Mouse (Mus musculus) G1E (cell line): ENCODE data around the gene Chd4. TPM values are rescaled to one million over a fixed set of nuclear protein-coding genes. Genes with fewer than 3 reads are reported as not detected.

Experiments used
- ATAC-seq: 2 replicates; pipeline ENCODE4 v1.8.0; 2016; ENCODE audit warnings: mild to moderate bottlenecking; ENCODE audit not compliant: insufficient number of reproducible peaks, poor library complexity, low FRiP score, severe bottlenecking; ENCODE audit errors: extremely low read depth
- DNase-seq: peaks from one replicate; pipeline ENCODE4 v3.0.0; 2012; ENCODE audit warnings: low spot score
- H3K27me3 ChIP-seq: 2 replicates; pipeline ENCODE4 v1.6.1; 2012; ENCODE audit warnings: mild to moderate bottlenecking, low read length, inconsistent platforms; ENCODE audit not compliant: insufficient read depth
- H3K36me3 ChIP-seq: replicated peaks from 2 replicates; pipeline ENCODE3; 2012; ENCODE audit warnings: mild to moderate bottlenecking, inconsistent platforms
- H3K4me1 ChIP-seq: 2 replicates; pipeline ENCODE4 v1.6.1; 2012; ENCODE audit warnings: low read depth, low read length, inconsistent platforms, mixed read lengths; ENCODE audit not compliant: insufficient read depth
- H3K4me3 ChIP-seq: 2 replicates; pipeline ENCODE4 v1.5.1; 2012; ENCODE audit warnings: low read depth, mild to moderate bottlenecking, inconsistent platforms, low read length, moderate library complexity, mixed read lengths
- H3K9me3 ChIP-seq: replicated peaks from 2 replicates; pipeline ENCODE4 v1.6.1; 2012; ENCODE audit warnings: inconsistent platforms
- CTCF ChIP-seq: IDR thresholded peaks from 2 replicates; pipeline ENCODE4 v1.5.1; 2012; ENCODE audit warnings: low read depth, low read length, inconsistent platforms, mixed read lengths
- GATA1 ChIP-seq: IDR thresholded peaks from 2 replicates; pipeline ENCODE4 v1.6.1; 2012; ENCODE audit warnings: borderline replicate concordance, low read length, inconsistent platforms, mixed read lengths
- GATA2 ChIP-seq: IDR thresholded peaks from 2 replicates; pipeline ENCODE4 v1.6.1; 2012; ENCODE audit warnings: low read depth, low read length, inconsistent platforms, borderline replicate concordance
- POLR2AphosphoS5 ChIP-seq: IDR thresholded peaks from 2 replicates; pipeline ENCODE4 v1.6.1; 2012; ENCODE audit warnings: low read depth, low read length, inconsistent platforms; ENCODE audit not compliant: insufficient replicate concordance
- TAL1 ChIP-seq: conservative IDR thresholded peaks from 2 replicates; pipeline ENCODE4 v1.6.1; 2012; ENCODE audit warnings: low read depth, low read length, inconsistent platforms, mixed read lengths
- polyA plus RNA-seq: library from polyadenylated mRNA; stranded (reverse); fragments of >175 nt; gene quantifications from 2 replicates; pipeline ENCODE4 v1.2.3, GENCODE M21; 2012
- total RNA-seq, 2 experiments: library from RNA; stranded (forward) in 1 of 2; stranded (reverse) in 1 of 2; fragments of 200-1000 nt in 1 of 2; fragments of >200 nt in 1 of 2; fragmentation: Nextera tagmentation in 1 of 2; gene quantifications; 2 replicates each; pipeline ENCODE4 v1.2.3; 2014 to 2017

Chd4 gene
- total and polyA plus RNA-seq, 3 experiments = 219 to 362 (median 241) TPM

DNA sequence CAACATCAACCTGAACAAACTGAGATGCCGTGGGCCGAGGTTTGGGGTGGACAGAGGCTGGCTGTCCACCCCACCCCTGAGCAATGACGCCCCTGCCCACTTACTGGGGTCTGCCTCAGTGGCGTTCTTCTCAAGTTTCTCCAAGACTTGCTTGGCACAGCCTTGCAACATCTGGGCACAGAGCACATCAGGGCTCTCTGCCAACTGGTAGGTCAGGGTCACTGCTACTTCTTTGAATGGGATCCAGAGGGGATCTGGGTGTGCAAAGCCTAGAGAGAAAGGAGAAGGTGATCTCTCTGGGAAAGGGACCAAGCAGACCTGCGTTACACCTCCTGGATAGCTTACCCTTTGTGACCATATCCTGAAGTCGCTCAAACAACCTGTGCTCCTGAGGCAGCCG, 77.5 kb downstream of the Chd4 start:
- TF ChIP-seq POLR2AphosphoS5 = no peak
- H3K4me3 ChIP-seq = no peak overlapping the region
- no peaks in the 10 kb centered on the region for H3K9me3 ChIP-seq
- H3K27me3 ChIP-seq = no peaks in the 10 kb centered on the region
- DNase-seq (no peak), ATAC-seq (no peak)
- peaks cover 100% of the 10 kb centered on the region for H3K36me3 ChIP-seq
- peaks cover 31% of the 10 kb centered on the region for H3K4me1 ChIP-seq

DNA sequence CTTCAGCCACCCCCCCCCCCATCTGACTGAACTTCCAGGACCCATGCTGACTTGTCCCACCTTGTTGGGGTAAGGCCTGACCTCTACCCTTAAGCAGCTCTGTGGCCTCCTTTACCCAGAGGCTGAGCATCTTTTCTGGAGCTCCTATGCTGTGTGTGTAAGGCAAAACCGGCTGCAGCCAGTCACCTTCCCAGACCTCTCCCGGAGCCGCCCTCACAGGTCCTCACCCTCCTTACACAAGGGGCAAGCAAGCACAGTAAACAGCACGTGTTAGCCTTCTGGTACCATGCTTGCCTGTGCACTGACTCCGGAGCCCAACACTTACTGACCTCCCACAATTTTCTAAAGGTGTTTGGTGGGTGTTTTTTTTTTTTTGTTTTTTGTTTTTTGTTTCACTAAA, 79.7 kb downstream of the Chd4 start:
- ATAC-seq = no peak
- H3K36me3 ChIP-seq = peaks cover 97% of the 10 kb centered on the region
- peaks cover 12% of the 10 kb centered on the region for H3K4me1 ChIP-seq
- H3K27me3 ChIP-seq = no peaks in the 10 kb centered on the region
- no peak for DNase-seq
- TF ChIP-seq GATA1 (no peak), POLR2AphosphoS5 (no peak), GATA2 (no peak)
- H3K9me3 ChIP-seq = no peaks in the 10 kb centered on the region
- H3K4me3 ChIP-seq = no peak overlapping the region

DNA sequence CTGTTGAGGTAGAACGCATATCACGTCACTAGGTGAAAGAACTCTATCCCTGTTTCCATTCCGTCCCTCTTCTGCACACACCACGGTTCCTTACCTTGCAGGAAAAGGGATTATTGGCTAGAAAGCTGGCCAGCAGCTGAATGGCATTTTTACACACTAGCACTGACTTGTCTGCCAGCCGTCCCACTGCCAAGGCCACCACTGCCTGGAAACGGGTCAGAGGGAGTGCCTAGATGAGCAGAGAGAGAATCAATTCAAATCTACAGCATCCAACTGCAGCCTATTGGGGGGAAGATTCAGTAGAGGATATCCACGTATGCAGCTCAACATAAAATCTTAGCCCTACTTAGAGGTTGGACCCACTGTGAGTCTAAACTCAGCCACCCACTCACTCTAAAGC, 83.8 kb downstream of the Chd4 start:
- Histone ChIP-seq H3K4me1 (no peaks in the 10 kb centered on the region), H3K9me3 (no peaks in the 10 kb centered on the region), H3K27me3 (no peaks in the 10 kb centered on the region), H3K4me3 (no peak overlapping the region), H3K36me3 (peaks cover 96% of the 10 kb centered on the region)
- TF ChIP-seq TAL1 (no peak), GATA2 (no peak), POLR2AphosphoS5 (no peak), GATA1 (no peak), CTCF (no peak)
- DNase-seq = no peak
- ATAC-seq = no peak

Other genes starting within 250 kb of the Chd4 start
Only the 20 nearest of the 23 such genes appear.
- not detected in 2 replicates for gene Cd4, start 207.8 kb upstream of the Chd4 start, total RNA-seq (2014; fragmentation: Nextera tagmentation)
- gene Cd4, start 207.8 kb upstream of the Chd4 start, total RNA-seq (2017) = 0.33 and 1.7 TPM in 2 replicates
- gene Cd4, start 207.8 kb upstream of the Chd4 start, polyA plus RNA-seq = not detected in 2 replicates
- 0.68 TPM in 1 of 2 replicates, not detected in the other for gene Lag3, start 184.3 kb upstream of the Chd4 start, total RNA-seq (2014; fragmentation: Nextera tagmentation)
- gene Lag3, start 184.3 kb upstream of the Chd4 start, total RNA-seq (2017) = 0.12 TPM in 1 of 2 replicates, not detected in the other
- gene Lag3, start 184.3 kb upstream of the Chd4 start, polyA plus RNA-seq = not detected in 2 replicates
- gene Ptms, start 175.9 kb upstream of the Chd4 start, total RNA-seq (2014; fragmentation: Nextera tagmentation) = 5.6 and 6.3 TPM in 2 replicates
- 84.9 and 86.4 TPM in 2 replicates for gene Ptms, start 175.9 kb upstream of the Chd4 start, total RNA-seq (2017)
- gene Ptms, start 175.9 kb upstream of the Chd4 start, polyA plus RNA-seq = 34.1 and 43.1 TPM in 2 replicates
- 167 and 180 TPM in 2 replicates for gene Mlf2, start 164.6 kb upstream of the Chd4 start, total RNA-seq (2014; fragmentation: Nextera tagmentation)
- gene Mlf2, start 164.6 kb upstream of the Chd4 start, total RNA-seq (2017) = 86.5 and 99.2 TPM in 2 replicates
- 269 and 293 TPM in 2 replicates for gene Mlf2, start 164.6 kb upstream of the Chd4 start, polyA plus RNA-seq
- 123 and 194 TPM in 2 replicates for gene Cops7a, start 130.4 kb upstream of the Chd4 start, total RNA-seq (2014; fragmentation: Nextera tagmentation)
- gene Cops7a, start 130.4 kb upstream of the Chd4 start, total RNA-seq (2017) = 62.2 and 65.5 TPM in 2 replicates
- 59.2 and 79.0 TPM in 2 replicates for gene Cops7a, start 130.4 kb upstream of the Chd4 start, polyA plus RNA-seq
- gene Pianp, start 99.3 kb upstream of the Chd4 start, total RNA-seq (2014; fragmentation: Nextera tagmentation) = not detected in 2 replicates
- gene Pianp, start 99.3 kb upstream of the Chd4 start, total RNA-seq (2017) = not detected in 2 replicates
- not detected in 2 replicates for gene Pianp, start 99.3 kb upstream of the Chd4 start, polyA plus RNA-seq
- 71.2 and 79.6 TPM in 2 replicates for gene Zfp384, start 86.8 kb upstream of the Chd4 start, total RNA-seq (2014; fragmentation: Nextera tagmentation)
- 22.9 and 25.7 TPM in 2 replicates for gene Zfp384, start 86.8 kb upstream of the Chd4 start, total RNA-seq (2017)
- gene Zfp384, start 86.8 kb upstream of the Chd4 start, polyA plus RNA-seq = 51.7 and 52.8 TPM in 2 replicates
- gene Ing4, start 56.2 kb upstream of the Chd4 start, total RNA-seq (2014; fragmentation: Nextera tagmentation) = 36.2 and 37.5 TPM in 2 replicates
- 99.6 and 118 TPM in 2 replicates for gene Ing4, start 56.2 kb upstream of the Chd4 start, total RNA-seq (2017)
- gene Ing4, start 56.2 kb upstream of the Chd4 start, polyA plus RNA-seq = 14.3 and 14.6 TPM in 2 replicates
- 11.8 and 16.1 TPM in 2 replicates for gene Acrbp, start 46.3 kb upstream of the Chd4 start, total RNA-seq (2014; fragmentation: Nextera tagmentation)
- 4.7 and 8.1 TPM in 2 replicates for gene Acrbp, start 46.3 kb upstream of the Chd4 start, total RNA-seq (2017)
- gene Acrbp, start 46.3 kb upstream of the Chd4 start, polyA plus RNA-seq = 6.4 and 9.4 TPM in 2 replicates
- gene Lpar5, start 28.1 kb upstream of the Chd4 start, total RNA-seq (2014; fragmentation: Nextera tagmentation) = 0.83 and 2.3 TPM in 2 replicates
- gene Lpar5, start 28.1 kb upstream of the Chd4 start, total RNA-seq (2017) = 2.4 and 2.6 TPM in 2 replicates
- gene Lpar5, start 28.1 kb upstream of the Chd4 start, polyA plus RNA-seq = 0.83 and 1.4 TPM in 2 replicates
- 56.9 and 61.0 TPM in 2 replicates for gene Nop2, start 35.9 kb downstream of the Chd4 start, total RNA-seq (2014; fragmentation: Nextera tagmentation)
- 87.7 and 89.2 TPM in 2 replicates for gene Nop2, start 35.9 kb downstream of the Chd4 start, total RNA-seq (2017)
- gene Nop2, start 35.9 kb downstream of the Chd4 start, polyA plus RNA-seq = 53.4 and 90.0 TPM in 2 replicates
- gene Iffo1, start 49.3 kb downstream of the Chd4 start, total RNA-seq (2014; fragmentation: Nextera tagmentation) = 20.4 and 25.1 TPM in 2 replicates
- gene Iffo1, start 49.3 kb downstream of the Chd4 start, total RNA-seq (2017) = 12.3 and 14.5 TPM in 2 replicates
- 26.9 and 31.7 TPM in 2 replicates for gene Iffo1, start 49.3 kb downstream of the Chd4 start, polyA plus RNA-seq
- gene Gapdh, start 70.5 kb downstream of the Chd4 start, total RNA-seq (2014; fragmentation: Nextera tagmentation) = 10,890 and 12,360 TPM in 2 replicates
- gene Gapdh, start 70.5 kb downstream of the Chd4 start, total RNA-seq (2017) = 2,600 and 3,109 TPM in 2 replicates
- gene Gapdh, start 70.5 kb downstream of the Chd4 start, polyA plus RNA-seq = 26,904 and 30,061 TPM in 2 replicates
- 494 and 557 TPM in 2 replicates for gene Ncapd2, start 95.7 kb downstream of the Chd4 start, total RNA-seq (2014; fragmentation: Nextera tagmentation)
- gene Ncapd2, start 95.7 kb downstream of the Chd4 start, total RNA-seq (2017) = 211 and 243 TPM in 2 replicates
- 269 and 275 TPM in 2 replicates for gene Ncapd2, start 95.7 kb downstream of the Chd4 start, polyA plus RNA-seq
- 51.3 and 59.6 TPM in 2 replicates for gene Mrpl51, start 95.8 kb downstream of the Chd4 start, total RNA-seq (2014; fragmentation: Nextera tagmentation)
- gene Mrpl51, start 95.8 kb downstream of the Chd4 start, total RNA-seq (2017) = 143 and 156 TPM in 2 replicates
- 114 and 162 TPM in 2 replicates for gene Mrpl51, start 95.8 kb downstream of the Chd4 start, polyA plus RNA-seq
- gene Vamp1, start 119.6 kb downstream of the Chd4 start, total RNA-seq (2014; fragmentation: Nextera tagmentation) = 21.9 and 30.2 TPM in 2 replicates
- gene Vamp1, start 119.6 kb downstream of the Chd4 start, total RNA-seq (2017) = 6.1 and 7.9 TPM in 2 replicates
- gene Vamp1, start 119.6 kb downstream of the Chd4 start, polyA plus RNA-seq = 1.9 and 2.8 TPM in 2 replicates
- 0.73 and 0.90 TPM in 2 replicates for gene Tapbpl, start 135.9 kb downstream of the Chd4 start, total RNA-seq (2014; fragmentation: Nextera tagmentation)
- 1.2 and 1.8 TPM in 2 replicates for gene Tapbpl, start 135.9 kb downstream of the Chd4 start, total RNA-seq (2017)
- gene Tapbpl, start 135.9 kb downstream of the Chd4 start, polyA plus RNA-seq = 1.2 and 1.4 TPM in 2 replicates
- not detected in 2 replicates for gene Cd27, start 141.0 kb downstream of the Chd4 start, total RNA-seq (2014; fragmentation: Nextera tagmentation)
- gene Cd27, start 141.0 kb downstream of the Chd4 start, total RNA-seq (2017) = 0.87 TPM in 1 of 2 replicates, not detected in the other
- gene Cd27, start 141.0 kb downstream of the Chd4 start, polyA plus RNA-seq = not detected in 2 replicates
- not detected in 2 replicates for gene Tuba3a, start 190.1 kb downstream of the Chd4 start, total RNA-seq (2014; fragmentation: Nextera tagmentation)
- gene Tuba3a, start 190.1 kb downstream of the Chd4 start, total RNA-seq (2017) = not detected in 2 replicates
- not detected in 2 replicates for gene Tuba3a, start 190.1 kb downstream of the Chd4 start, polyA plus RNA-seq
- not detected in 2 replicates for gene Ltbr, start 217.9 kb downstream of the Chd4 start, total RNA-seq (2014; fragmentation: Nextera tagmentation)
- gene Ltbr, start 217.9 kb downstream of the Chd4 start, total RNA-seq (2017) = not detected in 2 replicates
- 0.03 TPM in 1 of 2 replicates, not detected in the other for gene Ltbr, start 217.9 kb downstream of the Chd4 start, polyA plus RNA-seq